Mouse (Mus musculus) kidney, postnatal 0 days (tissue): Measurements from ENCODE around the gene Ckm. TPM values are rescaled to one million over a fixed set of nuclear protein-coding genes. Genes with fewer than 3 reads are reported as not detected.

Experiments
- ATAC-seq: fragments of 200-750 bp; cut with Nextera tagmentation; replicated peaks from 2 replicates; pipeline ENCODE4 v1.8.0; 2017; ENCODE audit warnings: low read depth, moderate number of reproducible peaks, moderate TSS enrichment, moderate library complexity; ENCODE audit not compliant: low FRiP score
- DNase-seq: peaks from one replicate; pipeline ENCODE4 v3.0.0-alpha.2; 2016; ENCODE audit warnings: low spot score
- H3K27ac ChIP-seq: fragments of 300-500 bp; sonication (generic); 2 replicates; pipeline ENCODE4 v1.5.1; 2014; ENCODE audit warnings: mild to moderate bottlenecking
- H3K27me3 ChIP-seq: fragments of 300-500 bp; sonication (generic); 2 replicates; pipeline ENCODE4 v1.6.1; 2014; ENCODE audit warnings: low read length, mixed read lengths; ENCODE audit not compliant: insufficient read depth
- H3K36me3 ChIP-seq: fragments of 300-500 bp; sonication (generic); 2 replicates; pipeline ENCODE4 v1.6.1; 2014; ENCODE audit warnings: low read length, mixed read lengths; ENCODE audit not compliant: insufficient read depth
- H3K4me1 ChIP-seq: fragments of 300-500 bp; sonication (generic); replicated peaks from 2 replicates; pipeline ENCODE4 v1.6.1; 2014; ENCODE audit warnings: antibody characterized with exemption, low read length, mixed read lengths; ENCODE audit not compliant: insufficient read depth
- H3K4me2 ChIP-seq: fragments of 300-500 bp; sonication (generic); 2 replicates; pipeline ENCODE4 v1.6.1; 2014; ENCODE audit warnings: mild to moderate bottlenecking, low read length, moderate library complexity, mixed read lengths
- H3K4me3 ChIP-seq: fragments of 300-500 bp; sonication (generic); replicated peaks from 2 replicates; pipeline ENCODE4 v1.5.1; 2014; ENCODE audit warnings: low read depth, low read length
- H3K9ac ChIP-seq: fragments of 300-500 bp; sonication (generic); 2 replicates; pipeline ENCODE4 v1.6.1; 2014; ENCODE audit warnings: low read depth, low read length
- H3K9me3 ChIP-seq: fragments of 300-500 bp; sonication (generic); replicated peaks from 2 replicates; pipeline ENCODE4 v1.6.1; 2016; ENCODE audit warnings: low read length, inconsistent platforms, mixed read lengths
- CTCF ChIP-seq: IDR thresholded peaks from 2 replicates; pipeline ENCODE4 v1.5.1; 2016; ENCODE audit warnings: antibody characterized with exemption, low read depth, mild to moderate bottlenecking, moderate library complexity
- WGBS: fragments of 180-500 bp; shearing (Covaris S2); extraction: QIAGEN DNeasy Blood & Tissue Kit; methylation state at CpG from one replicate; pipeline ENCODE4 v1.1.7; 2014; 5-methylcytosine and 5-hydroxymethylcytosine counted together
- polyA plus RNA-seq: library from polyadenylated mRNA; unstranded; fragments of >200 nt; fragmentation: Nextera tagmentation; extraction: Ambion mirVana; gene quantifications from 2 replicates; pipeline ENCODE4 v1.2.1, GENCODE M21; 2015

Ckm gene
- polyA plus RNA-seq, 1 experiment from 2014 or later = 1.2 TPM

GRCm38 (mm10) chr7:19399496-19400280 is 4.9 kb upstream of the Ckm start:
- 0 out of 2 replicates have a peak, but pooled peaks cover 7% of the 10 kb centered on the region for H3K36me3 ChIP-seq
- H3K27me3 ChIP-seq = no peaks in the 10 kb centered on the region; the same call in 1 of the 2 replicates
- 2% methylated on average over 27 of the region's 27 CpGs for WGBS
- peak; percentile 60 for DNase-seq
- TF ChIP-seq CTCF = no peak
- H3K4me1 ChIP-seq = 0 out of 2 replicates have a peak, but pooled peaks cover 4% of the 10 kb centered on the region
- 0 out of 2 replicates have a peak overlapping the region, but pooled peaks have one; percentile 25 for H3K27ac ChIP-seq
- H3K4me3 ChIP-seq = peak overlapping the region; percentile 29
- peak overlapping the region; percentile 65 for H3K4me2 ChIP-seq
- H3K9ac ChIP-seq = peak overlapping the region; percentile 54
- ATAC-seq = peak; percentile 57; the same call in 1 of the 2 replicates
- no peaks in the 10 kb centered on the region for H3K9me3 ChIP-seq

GRCm38 (mm10) chr7:19400946-19401345 is 3.6 kb upstream of the Ckm start:
- Histone ChIP-seq H3K27ac (no peak overlapping the region), H3K27me3 (no peaks in the 10 kb centered on the region; the same call in 1 of the 2 replicates), H3K36me3 (no peaks in the 10 kb centered on the region), H3K4me1 (0 out of 2 replicates have a peak, but pooled peaks cover 4% of the 10 kb centered on the region), H3K4me2 (no peak overlapping the region), H3K9ac (no peak overlapping the region), H3K9me3 (no peaks in the 10 kb centered on the region), H3K4me3 (no peak overlapping the region)
- 89% methylated on average over 4 of the region's 4 CpGs for WGBS
- DNase-seq (no peak), ATAC-seq (no peak)
- TF ChIP-seq CTCF = peak; percentile 42

- Histone ChIP-seq H3K9ac (no peak overlapping the region), H3K9me3 (no peaks in the 10 kb centered on the region), H3K4me3 (no peak overlapping the region), H3K27me3 (no peaks in the 10 kb centered on the region; the same call in 1 of the 2 replicates), H3K36me3 (no peaks in the 10 kb centered on the region), H3K4me1 (0 out of 2 replicates have a peak, but pooled peaks cover 4% of the 10 kb centered on the region), H3K4me2 (no peak overlapping the region), H3K27ac (no peak overlapping the region)
- ATAC-seq = no peak
- no peak for TF ChIP-seq CTCF
- WGBS = 76% methylated on average over 9 of the region's 9 CpGs
- no peak for DNase-seq
Measured at GRCm38 (mm10) chr7:19402535-19403112, 2.0 kb upstream of the Ckm start.

GRCm38 (mm10) chr7:19403731-19404296 is 762 bp upstream of the Ckm start, which contains the start of gene Klc3:
Klc3 (minus strand) TSS chr7:19404104.
- Histone ChIP-seq H3K9me3 (no peaks in the 10 kb centered on the region), H3K4me2 (peak within 1 kb of the TSS; percentile 88), H3K4me1 (0 out of 2 replicates have a peak, but pooled peaks cover 4% of the 10 kb centered on the region), H3K36me3 (no peaks in the 10 kb centered on the region), H3K4me3 (peak within 1 kb of the TSS; percentile 52), H3K9ac (peak within 1 kb of the TSS; percentile 36), H3K27ac (no peak within 1 kb of the TSS), H3K27me3 (no peaks in the 10 kb centered on the region; the same call in 1 of the 2 replicates)
- WGBS = under 1% methylated on average over 60 of the region's 62 CpGs
- peak; percentile 63 for ATAC-seq
- peak; percentile 61 for DNase-seq
- no peak for TF ChIP-seq CTCF

GRCm38 (mm10) chr7:19405417-19405816 is 841 bp downstream of the Ckm start:
- Histone ChIP-seq H3K27ac (no peak overlapping the region), H3K4me3 (no peak overlapping the region), H3K9ac (no peak overlapping the region), H3K9me3 (no peaks in the 10 kb centered on the region), H3K4me1 (0 out of 2 replicates have a peak, but pooled peaks cover 4% of the 10 kb centered on the region), H3K4me2 (no peak overlapping the region), H3K27me3 (no peaks in the 10 kb centered on the region; the same call in 1 of the 2 replicates), H3K36me3 (no peaks in the 10 kb centered on the region)
- WGBS = 4% methylated on average over 19 of the region's 19 CpGs
- TF ChIP-seq CTCF = peak; percentile 95
- ATAC-seq (peak; percentile 63; the same call in 1 of the 2 replicates), DNase-seq (peak; percentile 85)

GRCm38 (mm10) chr7:19409753-19410152 is 5.2 kb downstream of the Ckm start:
- WGBS = 20% methylated on average over 6 of the region's 6 CpGs
- TF ChIP-seq CTCF = no peak
- DNase-seq = no peak

More at GRCm38 (mm10) chr7:19409753-19410152, 5.2 kb downstream of the Ckm start:
- H3K9me3 ChIP-seq = no peaks in the 10 kb centered on the region
- no peaks in the 10 kb centered on the region for H3K4me1 ChIP-seq
- H3K36me3 ChIP-seq = no peaks in the 10 kb centered on the region
- no peak overlapping the region for H3K4me3 ChIP-seq
- ATAC-seq = 0 out of 2 replicates have a peak, but pooled peaks have one; percentile 25
- no peak overlapping the region for H3K9ac ChIP-seq
- no peaks in the 10 kb centered on the region for H3K27me3 ChIP-seq
- H3K27ac ChIP-seq = no peak overlapping the region
- H3K4me2 ChIP-seq = no peak overlapping the region
